Mouse (Mus musculus): Measurements from ENCODE around the gene Erich4.

DNA sequence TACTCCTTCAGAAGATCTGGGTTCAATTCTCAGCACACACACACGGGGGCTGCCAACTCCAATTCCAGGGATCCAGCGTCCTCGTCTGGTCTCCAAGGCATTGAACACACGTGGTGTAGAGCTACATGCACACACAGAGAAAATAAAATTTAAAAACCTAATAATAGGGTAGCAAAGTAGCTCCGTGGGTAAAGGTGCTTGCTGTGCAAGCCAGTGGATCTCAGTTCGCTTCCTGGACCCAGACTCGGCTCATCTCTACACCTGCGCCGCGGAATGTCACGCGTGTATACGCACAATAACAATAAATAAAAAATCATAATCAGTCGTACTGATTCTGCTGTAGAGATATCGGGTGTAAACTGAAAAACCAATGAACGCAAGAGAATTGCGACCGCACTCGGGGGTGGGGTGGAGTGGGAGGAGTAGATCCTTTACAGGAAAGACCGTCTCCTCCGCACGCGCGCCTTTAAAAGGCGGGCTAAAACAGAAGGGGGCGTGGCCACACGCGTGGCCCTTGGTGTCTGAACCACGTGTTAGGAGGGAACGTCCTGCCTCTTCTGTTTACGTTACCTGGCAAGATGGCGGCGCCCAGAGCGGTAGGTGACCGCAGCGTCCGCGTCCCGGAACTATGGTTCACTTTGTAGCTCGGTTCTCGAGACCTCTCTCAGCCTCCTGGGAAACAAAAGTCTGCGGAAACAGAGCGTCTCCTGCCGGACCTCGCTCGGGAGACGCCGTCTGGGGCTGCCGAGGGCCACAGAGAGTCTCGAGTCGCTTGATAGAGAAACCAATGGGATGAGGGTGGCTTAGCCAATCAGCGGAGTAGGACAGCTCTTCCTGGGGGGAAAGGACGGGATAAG, 3.4 kb upstream of the Erich4 start, which contains the start of gene Dmac2:
- TF ChIP-seq POLR2A (IDR thresholded peaks at IDR 0.05; ENCODE audit: insufficient read length, low read depth) = peak; percentile 70
- no peak for TF ChIP-seq E2F4 (IDR thresholded peaks at IDR 0.05; ENCODE audit: insufficient read depth)
- TF ChIP-seq TCF12 (IDR thresholded peaks at IDR 0.05; ENCODE audit: insufficient read depth, poor library complexity, severe bottlenecking) = no peak

Measured in myocyte (in vitro differentiated cells).